Mouse (Mus musculus) megakaryocyte, embryonic 14.5 days (primary cell): Measurements from ENCODE around the gene Vmp1.

Experiments used
- FLI1 ChIP-seq: IDR thresholded peaks from 2 replicates; pipeline ENCODE4 v1.6.1; 2012; ENCODE audit warnings: low read length, inconsistent platforms, mixed read lengths
- GATA1 ChIP-seq: IDR thresholded peaks from 3 replicates; pipeline ENCODE4 v1.6.1; 2012; ENCODE audit warnings: mixed read lengths, low read length, inconsistent platforms, borderline replicate concordance

- TF ChIP-seq GATA1 (no peak; the same call in 2 of the 3 replicates), FLI1 (no peak)
Observed at GRCm38 (mm10) chr11:86592993-86593392, 90.6 kb downstream of the Vmp1 start.
